Mouse (Mus musculus) embryonic fibroblast, embryonic 13.5 days (primary cell): ENCODE measurements around the gene Mrpl32.

ENCODE experiments used
- CTCF ChIP-seq: IDR thresholded peaks from 2 replicates; pipeline ENCODE4 v1.5.1; 2011; ENCODE audit warnings: mild to moderate bottlenecking, control low read depth, low read length, moderate library complexity, borderline replicate concordance; ENCODE audit not compliant: insufficient read depth
- POLR2A ChIP-seq: IDR thresholded peaks from 2 replicates; pipeline ENCODE4 v1.6.1; 2011; ENCODE audit warnings: low read depth, mild to moderate bottlenecking, control low read depth, low read length, moderate library complexity

DNA sequence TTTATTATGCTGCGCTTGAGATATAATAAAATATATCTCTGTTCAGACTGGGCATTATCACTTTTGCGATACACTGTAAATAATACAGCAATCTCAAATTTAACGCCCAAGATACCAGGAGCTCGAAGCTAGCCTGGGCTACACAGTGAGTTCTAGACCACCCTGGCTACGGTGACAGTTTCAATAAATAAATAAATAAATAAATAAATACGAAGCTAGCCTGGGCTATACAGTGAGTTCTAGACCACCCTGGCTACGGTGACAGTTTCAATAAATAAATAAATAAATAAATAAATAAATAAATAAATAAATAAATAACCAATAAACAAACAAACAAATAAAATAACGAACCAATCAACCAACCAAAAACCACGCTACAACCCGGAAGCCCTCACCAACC, 502 bp downstream of the Mrpl32 start:
- TF ChIP-seq CTCF (no peak), POLR2A (no peak)
